Mouse (Mus musculus): Measurements from ENCODE around the gene Mindy1. TPM values are rescaled to one million over a fixed set of nuclear protein-coding genes. Genes with fewer than 3 reads are reported as not detected.

Gene Mindy1
- total and polyA plus RNA-seq, 3 experiments, result 5.0 to 14.4 (median 5.4) TPM

DNA sequence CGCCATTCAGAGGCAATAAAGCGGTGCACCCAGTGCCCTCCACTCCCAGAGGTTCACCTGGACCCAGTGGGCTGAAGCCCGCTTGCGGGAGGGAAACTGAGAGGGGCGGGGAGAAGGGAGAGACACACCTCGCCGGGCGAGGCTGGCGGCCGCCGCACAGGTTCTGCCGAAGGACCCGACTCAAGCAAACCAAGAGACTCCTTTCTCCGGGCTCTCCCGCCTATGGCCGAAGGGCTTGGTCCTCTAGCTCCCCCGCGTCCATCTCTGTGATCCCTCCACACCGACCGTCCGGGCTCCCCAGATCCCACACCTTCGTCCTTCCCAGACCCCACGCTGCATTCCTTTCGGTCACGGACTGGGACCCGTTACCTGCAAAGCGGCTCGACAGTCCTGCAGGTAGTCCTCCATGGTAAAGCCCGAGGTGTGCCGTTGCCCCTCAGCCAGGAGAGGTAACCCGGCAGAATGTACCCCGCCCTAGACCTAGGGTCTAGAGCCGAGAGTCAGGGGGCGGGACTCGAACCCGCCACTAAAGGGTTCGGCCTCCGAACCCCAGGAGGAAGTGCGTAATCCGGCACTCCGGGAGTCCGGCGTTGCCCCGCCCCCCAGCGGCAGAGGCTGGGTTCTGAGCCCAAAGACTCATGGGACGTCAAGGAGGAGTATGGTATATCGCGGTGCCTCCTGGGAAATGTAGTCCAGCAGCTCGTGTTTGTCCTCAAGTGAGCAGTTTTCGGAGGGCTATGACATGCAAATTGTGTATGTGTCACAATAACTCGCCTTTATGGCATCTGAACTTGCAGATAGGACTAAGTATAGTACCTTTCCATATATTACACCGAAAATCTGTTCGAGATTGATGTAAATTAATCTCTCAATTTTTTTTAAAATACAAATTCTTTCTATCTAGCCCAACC is at the start of gene Mindy1, which contains the start of gene Prune1 (continued):
- TF ChIP-seq SMC3 (IDR thresholded peaks at IDR 0.05; ENCODE audit: low read depth, low read length), result no peak
- 0 out of 2 replicates have a peak, but pooled peaks have one; percentile 21 for TF ChIP-seq BHLHE40 (IDR thresholded peaks at IDR 0.05; ENCODE audit: low read depth, low read length)

DNA sequence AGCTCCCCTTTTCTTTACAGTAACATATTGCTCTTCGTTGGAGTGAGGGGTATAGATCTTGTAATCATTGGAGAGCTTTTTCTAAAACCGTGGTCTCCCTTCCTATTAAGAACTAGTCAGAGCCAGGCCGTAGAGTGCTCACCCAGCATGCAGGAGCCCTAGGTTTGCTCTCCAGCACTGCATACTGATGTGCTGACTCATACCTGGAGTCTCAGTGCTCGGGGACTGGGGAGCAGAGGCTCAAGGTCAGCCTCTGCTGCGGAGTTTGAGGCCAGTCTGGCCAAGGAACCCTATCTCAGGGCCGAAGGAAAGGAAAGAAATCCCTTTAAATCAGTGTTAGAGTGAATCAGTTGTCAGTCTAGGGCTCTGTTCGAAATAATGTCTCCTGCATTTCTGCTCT is 48.4 kb upstream of the Mindy1 start:
- peak overlapping the region; percentile 95 for H3K9ac ChIP-seq (ENCODE audit: insufficient read depth, low read depth)
- TF ChIP-seq ZKSCAN1 (IDR thresholded peaks at IDR 0.05; ENCODE audit: borderline replicate concordance, low read depth, low read length) (no peak), MAX (IDR thresholded peaks at IDR 0.05; ENCODE audit: low read length) (no peak), NELFE (IDR thresholded peaks at IDR 0.05; ENCODE audit: low read depth, low read length) (no peak), MXI1 (IDR thresholded peaks at IDR 0.05; ENCODE audit: low read depth, low read length) (0 out of 2 replicates have a peak, but pooled peaks have one; percentile 9), BHLHE40 (IDR thresholded peaks at IDR 0.05; ENCODE audit: low read depth, low read length) (peak; percentile 75), JUND (conservative IDR thresholded peaks at IDR 0.05; ENCODE audit: low read depth, low read length) (peak; percentile 95), CTCF (conservative IDR thresholded peaks at IDR 0.05 in 1 of 2, IDR thresholded peaks at IDR 0.05 in 1 of 2; ENCODE audit: low read depth in 2 of 2, low read length in 2 of 2) (no peak), E2F4 (IDR thresholded peaks at IDR 0.05; ENCODE audit: insufficient replicate concordance, low read depth, low read length) (no peak), CHD1 (IDR thresholded peaks at IDR 0.05; ENCODE audit: low read depth, low read length) (no peak), ZC3H11A (IDR thresholded peaks at IDR 0.05; ENCODE audit: low read depth, low read length) (no peak), NRF1 (IDR thresholded peaks at IDR 0.05; ENCODE audit: low read depth, low read length) (no peak), CHD2 (IDR thresholded peaks at IDR 0.05; ENCODE audit: low read length) (peak; percentile 68), MEF2A (IDR thresholded peaks at IDR 0.05; ENCODE audit: borderline replicate concordance, low read depth, low read length) (peak; percentile 71; the same call in 1 of the 2 replicates), MYC (IDR thresholded peaks at IDR 0.05; ENCODE audit: low read depth, low read length) (0 out of 2 replicates have a peak, but pooled peaks have one; percentile 45), IRF4 (IDR thresholded peaks at IDR 0.05; ENCODE audit: low read depth, low read length) (peak; percentile 99), USF2 (conservative IDR thresholded peaks at IDR 0.05; ENCODE audit: low read depth, low read length) (no peak), TCF12 (IDR thresholded peaks at IDR 0.05; ENCODE audit: low read depth, low read length) (peak; percentile 56; the same call in 1 of the 2 replicates), JUN (IDR thresholded peaks at IDR 0.05; ENCODE audit: insufficient read depth, low read depth, low read length) (peak; percentile 92), PAX5 (IDR thresholded peaks at IDR 0.05; ENCODE audit: low read length) (no peak), RAD21 (IDR thresholded peaks at IDR 0.05; ENCODE audit: low read depth, low read length) (no peak), ZNF384 (IDR thresholded peaks at IDR 0.05; ENCODE audit: low read depth, low read length) (no peak), KAT2A (IDR thresholded peaks at IDR 0.05; ENCODE audit: insufficient replicate concordance, low read length) (no peak), USF1 (IDR thresholded peaks at IDR 0.05; ENCODE audit: low read depth, low read length) (no peak), MAZ (IDR thresholded peaks at IDR 0.05; ENCODE audit: low read depth, low read length) (peak; percentile 71; the same call in 1 of the 2 replicates), ELF1 (IDR thresholded peaks at IDR 0.05; ENCODE audit: low read depth, low read length) (no peak), RCOR1 (conservative IDR thresholded peaks at IDR 0.05; ENCODE audit: low read depth, low read length) (no peak), MAFK (IDR thresholded peaks at IDR 0.05; ENCODE audit: insufficient replicate concordance, low read length) (peak; percentile 80; the same call in 1 of the 2 replicates), HCFC1 (IDR thresholded peaks at IDR 0.05; ENCODE audit: low read depth, low read length) (no peak), POLR2A (IDR thresholded peaks at IDR 0.05; ENCODE audit: low read depth, low read length) (peak; percentile 45; the same call in 1 of the 2 replicates), SIN3A (IDR thresholded peaks at IDR 0.05; ENCODE audit: low read length) (peak; percentile 8; the same call in 1 of the 2 replicates), SMC3 (IDR thresholded peaks at IDR 0.05; ENCODE audit: low read depth, low read length) (no peak), ZMIZ1 (IDR thresholded peaks at IDR 0.05; ENCODE audit: low read depth, low read length) (no peak), GABPA (IDR thresholded peaks at IDR 0.05; ENCODE audit: insufficient replicate concordance, low read depth, low read length) (no peak), POLR2AphosphoS2 (IDR thresholded peaks at IDR 0.05; ENCODE audit: low read depth, low read length) (no peak), TBP (conservative IDR thresholded peaks at IDR 0.05; ENCODE audit: low read depth, low read length) (no peak)

More for the DNA sequence above, 48.4 kb upstream of the Mindy1 start:
- Histone ChIP-seq H3K36me3 (replicated peaks in 1 of 2; ENCODE audit: control insufficient read depth in 1 of 2, insufficient read depth in 1 of 2, low read length in 1 of 2) (peaks cover 43 to 57% of the 10 kb centered on the region in 2 experiments), H3K27me3 (replicated peaks) (no peaks in the 10 kb centered on the region), H3K79me2 (replicated peaks; ENCODE audit: control insufficient read depth, extremely low read depth, insufficient read depth, poor library complexity, severe bottlenecking) (peaks cover 41% of the 10 kb centered on the region), H3K4me2 (ENCODE audit: insufficient read depth, low read depth, poor library complexity, severe bottlenecking) (peak overlapping the region; percentile 79), H3K4me3 (replicated peaks in 1 of 3; ENCODE audit: low read depth in 2 of 3, low read length in 2 of 3, poor library complexity in 1 of 3) (peak overlapping the region in 2 of 3 experiments; percentile 45 to 76), H3K9me3 (replicated peaks; ENCODE audit: low read length) (no peaks in the 10 kb centered on the region), H3K4me1 (ENCODE audit: control insufficient read depth in 1 of 2, insufficient read depth in 2 of 2) (peaks cover 18 to 46% of the 10 kb centered on the region in 2 experiments), H3K27ac (ENCODE audit: insufficient read depth, low read depth) (peak overlapping the region; percentile 97)
- dilution Hi-C loops (cut with MboI; ENCODE audit: extremely low pct_ligation_motif_present, extremely low pct_unique_long_range_greater_than_20kb, low sequenced_read_pairs), result no loop called here
- peak; percentile 80 for DNase-seq (ENCODE audit: extremely low read depth)
- in situ Hi-C loops (cut with MboI; ENCODE audit: low pct_ligation_motif_present, low pct_unique_long_range_greater_than_20kb, low sequenced_read_pairs), result no loop called here
